Mouse (Mus musculus): Measurements from ENCODE around the gene Syna. TPM values are rescaled to one million over a fixed set of nuclear protein-coding genes. Genes with fewer than 3 reads are reported as not detected.

Gene Syna
- polyA plus RNA-seq, 1 experiment from 2014 or later, result 0.23 TPM

- H3K27ac ChIP-seq, result no peak overlapping the region
- H3K4me3 ChIP-seq, result no peak overlapping the region
- no peaks in the 10 kb centered on the region for H3K36me3 ChIP-seq
- H3K4me2 ChIP-seq (replicated peaks), result no peak overlapping the region
- no peak for ATAC-seq (ENCODE audit: low FRiP score)
- no peaks in the 10 kb centered on the region for H3K9me3 ChIP-seq (replicated peaks)
- no peaks in the 10 kb centered on the region for H3K27me3 ChIP-seq
- WGBS, result 81% methylated on average over 16 of the region's 16 CpGs
- H3K9ac ChIP-seq, result no peak overlapping the region
- peaks cover 6% of the 10 kb centered on the region for H3K4me1 ChIP-seq
Measured at GRCm38 (mm10) chr5:134560450-134561171, 640 bp upstream of the Syna start.

DNA sequence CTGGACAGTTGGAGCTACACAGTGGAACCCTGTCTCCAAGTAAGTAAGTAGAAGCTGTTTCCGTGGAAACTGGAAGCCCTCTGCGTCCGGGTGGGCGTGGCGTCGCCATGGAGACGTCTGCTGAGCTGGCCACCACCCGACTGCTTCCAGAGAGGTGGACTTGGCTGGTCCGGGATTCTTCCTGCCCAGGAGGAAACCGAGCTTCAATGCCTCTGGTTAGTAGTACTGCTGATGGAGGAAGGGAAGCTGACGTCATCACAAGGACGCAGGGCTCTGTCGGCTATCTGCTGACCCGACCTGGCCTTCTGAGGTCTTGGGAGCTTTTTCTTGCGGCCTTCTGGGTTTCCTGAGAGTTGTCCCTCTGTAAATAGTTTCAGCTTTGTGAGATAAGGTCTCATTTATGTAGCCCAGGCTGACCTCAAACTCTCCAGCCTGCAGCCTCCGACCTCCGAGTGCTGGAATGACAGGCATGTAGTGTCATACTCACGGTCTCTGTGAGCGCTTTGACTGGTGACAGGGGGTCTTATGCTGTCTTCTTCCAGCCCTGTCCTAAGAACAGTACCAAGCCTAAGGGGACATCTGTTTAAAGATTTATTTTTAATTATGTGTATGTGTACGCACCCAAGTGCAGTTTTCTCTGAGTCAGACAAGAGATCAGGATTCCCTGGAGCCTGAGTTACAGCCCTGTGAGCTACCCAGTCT lies 4.4 kb downstream of the Syna start:
- Histone ChIP-seq H3K27ac (peak overlapping the region; percentile 50), H3K36me3 (no peaks in the 10 kb centered on the region), H3K4me2 (replicated peaks) (peak overlapping the region; percentile 43), H3K9me3 (replicated peaks) (no peaks in the 10 kb centered on the region), H3K4me1 (peaks cover 23% of the 10 kb centered on the region), H3K9ac (0 out of 2 replicates have a peak overlapping the region, but pooled peaks have one; percentile 20), H3K27me3 (no peaks in the 10 kb centered on the region), H3K4me3 (0 out of 2 replicates have a peak overlapping the region, but pooled peaks have one; percentile 5)
- no peak for ATAC-seq (ENCODE audit: low FRiP score)
- WGBS, result 15% methylated on average over 20 of the region's 20 CpGs

DNA sequence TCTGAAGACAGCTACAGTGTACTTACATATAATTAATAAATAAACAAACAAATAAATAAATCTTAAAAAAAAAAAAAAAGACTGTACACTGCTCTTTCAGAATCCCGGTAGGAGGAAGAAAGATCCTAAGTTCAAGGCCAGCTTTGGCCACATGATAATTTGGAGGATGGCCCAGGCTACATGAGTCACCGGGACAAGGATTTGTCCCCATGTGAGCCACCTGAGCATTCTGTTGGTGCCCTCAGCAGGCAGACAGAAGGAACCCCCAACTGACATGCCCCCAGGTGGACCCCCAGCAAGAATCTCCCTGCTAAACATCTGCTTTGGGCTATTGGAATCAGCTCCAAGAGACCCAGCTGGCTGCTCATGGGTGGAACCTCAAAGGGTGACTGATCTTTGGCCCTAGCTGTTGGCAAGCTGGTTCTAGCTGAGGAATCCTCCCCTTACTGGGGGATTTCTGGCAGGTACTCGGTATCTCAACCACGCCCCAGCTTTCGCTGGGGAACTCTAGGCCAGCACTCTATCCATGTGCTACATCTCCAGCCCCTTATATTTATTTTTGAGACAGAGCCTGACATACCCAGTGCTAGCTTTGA lies 5.9 kb downstream of the Syna start:
- Histone ChIP-seq H3K27me3 (no peaks in the 10 kb centered on the region), H3K9me3 (replicated peaks) (no peaks in the 10 kb centered on the region), H3K36me3 (no peaks in the 10 kb centered on the region), H3K4me2 (replicated peaks) (no peak overlapping the region), H3K4me3 (no peak overlapping the region), H3K4me1 (peaks cover 37% of the 10 kb centered on the region), H3K9ac (no peak overlapping the region), H3K27ac (no peak overlapping the region)
- no peak for ATAC-seq (ENCODE audit: low FRiP score)
- WGBS, result 86% methylated on average over 5 of the region's 5 CpGs

DNA sequence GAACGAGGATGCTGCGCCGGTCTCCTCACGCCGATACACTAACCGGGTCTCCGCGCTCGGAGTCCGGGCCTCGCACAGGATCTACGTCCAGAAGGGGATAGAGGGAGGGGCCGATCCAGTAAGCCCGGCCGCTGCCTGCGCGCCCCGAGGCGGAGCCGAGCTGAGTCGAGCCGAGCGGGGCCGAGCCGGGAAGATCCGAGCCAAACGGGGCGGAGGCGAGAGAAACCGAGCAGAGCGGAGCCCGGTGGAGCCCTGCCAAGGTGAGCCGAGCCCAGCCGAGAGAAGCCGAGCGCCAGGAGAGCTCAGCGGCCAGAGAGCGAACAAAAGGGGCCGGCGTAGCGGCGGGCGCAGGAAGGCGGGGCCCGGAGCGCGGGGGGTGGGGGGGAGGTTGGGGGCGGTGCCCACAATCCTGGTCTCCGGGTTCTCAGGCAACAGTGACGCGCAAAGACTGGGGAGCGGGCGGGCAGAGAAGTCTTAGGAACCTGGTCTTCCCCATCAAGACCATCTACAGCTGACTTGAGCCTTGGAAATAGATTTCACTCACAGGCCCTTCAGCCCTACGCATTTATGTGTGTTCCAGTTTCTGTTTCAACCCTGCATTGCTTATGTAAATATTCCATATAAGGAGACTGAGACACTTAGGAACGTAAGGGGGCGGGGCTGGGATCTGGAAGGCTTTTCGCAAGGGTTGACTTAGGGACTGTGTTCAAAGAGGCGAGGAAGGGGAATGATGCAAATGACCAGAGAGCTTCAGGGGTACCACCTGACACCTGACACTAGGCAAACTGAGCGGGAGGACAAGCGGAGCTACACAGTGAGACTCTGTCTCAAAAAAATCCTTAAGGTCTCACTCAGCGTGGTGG lies 7.6 kb downstream of the Syna start, which contains the start of gene Clip2:
TSS of gene Clip2 (minus strand) at position 325 of the 863 bp plus-strand sequence.
- peak within 1 kb of the TSS; percentile 94 for H3K9ac ChIP-seq
- H3K36me3 ChIP-seq, result no peaks in the 10 kb centered on the region
- H3K9me3 ChIP-seq (replicated peaks), result no peaks in the 10 kb centered on the region
- peak within 1 kb of the TSS; percentile 98 for H3K27ac ChIP-seq
- peaks cover 53% of the 10 kb centered on the region for H3K4me1 ChIP-seq
- H3K27me3 ChIP-seq, result no peaks in the 10 kb centered on the region
- ATAC-seq (ENCODE audit: low FRiP score), result peak; percentile 90
- H3K4me3 ChIP-seq, result peak within 1 kb of the TSS; percentile 64
- WGBS, result under 1% methylated on average over 61 of the region's 61 CpGs
- peak within 1 kb of the TSS; percentile 92 for H3K4me2 ChIP-seq (replicated peaks)

DNA sequence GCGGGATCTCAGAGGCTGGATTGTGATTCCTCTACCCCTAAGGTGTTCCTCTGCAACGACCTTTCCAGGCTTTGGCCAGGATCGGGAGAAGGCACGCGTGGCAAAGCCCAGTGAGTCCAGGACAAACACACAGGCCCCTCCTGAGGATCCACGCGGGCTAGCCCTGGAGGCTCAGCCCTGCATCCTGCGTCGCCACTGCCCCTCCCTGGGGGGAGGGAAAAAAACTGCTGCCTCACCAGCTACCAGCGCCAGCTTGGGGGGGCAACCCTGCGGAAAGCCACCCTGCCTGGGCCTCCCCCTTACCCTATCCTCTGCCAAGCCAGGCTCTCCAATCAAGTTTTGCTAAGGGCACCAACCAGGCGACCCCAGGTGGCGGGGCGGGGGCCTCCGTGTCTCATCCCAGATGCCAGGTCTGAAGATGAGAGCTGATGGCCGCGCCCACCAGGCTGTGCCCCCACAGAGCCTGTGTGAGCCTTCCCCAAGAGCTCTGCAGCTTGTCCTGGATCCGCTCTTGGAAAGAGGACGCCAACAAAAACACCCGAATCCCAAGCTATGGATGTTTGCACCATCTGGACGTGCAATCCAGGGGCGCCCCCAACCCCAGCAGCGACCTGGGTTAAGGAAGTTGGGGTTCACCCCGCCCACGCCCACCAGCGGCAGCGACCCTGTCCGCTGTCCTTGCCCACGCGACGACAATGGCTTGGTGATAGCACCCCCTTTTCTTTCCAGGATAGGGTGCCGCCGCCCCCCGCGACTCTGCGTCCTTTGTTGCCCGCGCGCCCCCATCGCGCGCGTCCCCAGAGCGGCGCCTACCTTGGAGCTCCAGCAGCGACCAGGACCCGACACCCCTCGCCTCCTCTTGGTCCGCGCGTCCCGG lies 8.5 kb downstream of the Syna start:
- peak; percentile 44 for ATAC-seq (ENCODE audit: low FRiP score)
- 2% methylated on average over 51 of the region's 52 CpGs for WGBS

GRCm38 (mm10) chr5:134550836-134551232 lies 9.1 kb downstream of the Syna start:
- ATAC-seq (ENCODE audit: low FRiP score), result no peak
- H3K9me3 ChIP-seq (replicated peaks), result no peaks in the 10 kb centered on the region
- peak overlapping the region; percentile 64 for H3K4me3 ChIP-seq
- WGBS, result 14% methylated on average over 6 of the region's 6 CpGs
- H3K4me1 ChIP-seq, result peaks cover 60% of the 10 kb centered on the region
- no peaks in the 10 kb centered on the region for H3K36me3 ChIP-seq
- H3K27ac ChIP-seq, result peak overlapping the region; percentile 98
- peak overlapping the region; percentile 92 for H3K4me2 ChIP-seq (replicated peaks)
- H3K27me3 ChIP-seq, result no peaks in the 10 kb centered on the region
- peak overlapping the region; percentile 94 for H3K9ac ChIP-seq

More for the DNA sequence above, 8.5 kb downstream of the Syna start:
- Histone ChIP-seq H3K36me3 (no peaks in the 10 kb centered on the region), H3K27me3 (no peaks in the 10 kb centered on the region), H3K9me3 (replicated peaks) (no peaks in the 10 kb centered on the region), H3K4me3 (peak overlapping the region; percentile 64), H3K4me1 (peaks cover 58% of the 10 kb centered on the region), H3K9ac (peak overlapping the region; percentile 94), H3K4me2 (replicated peaks) (peak overlapping the region; percentile 92), H3K27ac (peak overlapping the region; percentile 98)

DNA sequence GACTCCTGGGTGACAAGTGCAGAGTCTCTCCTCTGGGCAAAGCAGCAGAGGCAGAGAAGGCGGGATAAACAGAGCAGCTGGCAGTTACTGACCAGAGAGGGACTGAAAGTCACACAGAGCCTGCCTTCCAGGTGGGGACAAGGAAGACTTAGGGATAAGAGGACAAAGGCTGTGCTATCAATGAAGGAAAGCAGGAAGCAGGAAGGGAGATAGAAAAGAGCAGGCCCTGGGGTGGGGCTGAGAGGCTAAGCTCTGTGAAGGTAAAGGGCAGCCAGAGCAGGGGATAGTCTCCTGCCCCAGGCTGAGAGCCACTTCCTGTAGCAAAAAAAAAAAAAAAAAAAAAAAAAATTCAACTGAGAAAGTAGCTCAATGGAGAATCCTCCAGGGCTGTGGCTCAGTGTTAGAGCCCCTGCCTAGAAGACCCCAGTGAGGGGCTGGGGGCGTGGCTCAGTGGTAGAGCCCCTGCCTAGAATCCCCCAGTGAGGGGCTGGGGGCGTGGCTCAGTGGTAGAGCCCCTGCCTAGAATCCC lies 10.3 kb downstream of the Syna start:
- Histone ChIP-seq H3K4me2 (replicated peaks) (peak overlapping the region; percentile 92), H3K36me3 (no peaks in the 10 kb centered on the region), H3K4me1 (peaks cover 58% of the 10 kb centered on the region), H3K27me3 (no peaks in the 10 kb centered on the region), H3K9me3 (replicated peaks) (no peaks in the 10 kb centered on the region), H3K27ac (no peak overlapping the region), H3K9ac (no peak overlapping the region), H3K4me3 (no peak overlapping the region)
- 95% methylated on average over 3 of the region's 3 CpGs for WGBS
- ATAC-seq (ENCODE audit: low FRiP score), result no peak

- no peak for ATAC-seq (ENCODE audit: low FRiP score)
- Histone ChIP-seq H3K36me3 (no peaks in the 10 kb centered on the region), H3K4me3 (no peak overlapping the region), H3K4me1 (peaks cover 64% of the 10 kb centered on the region), H3K9ac (no peak overlapping the region), H3K27me3 (no peaks in the 10 kb centered on the region), H3K9me3 (replicated peaks) (no peaks in the 10 kb centered on the region), H3K4me2 (replicated peaks) (peak overlapping the region; percentile 2; the same call in 1 of the 2 replicates), H3K27ac (no peak overlapping the region)
- WGBS, result 60% methylated on average over 5 of the region's 5 CpGs
Measured at GRCm38 (mm10) chr5:134548306-134548705, 11.7 kb downstream of the Syna start.

- Histone ChIP-seq H3K36me3 (no peaks in the 10 kb centered on the region), H3K4me2 (replicated peaks) (no peak overlapping the region), H3K9me3 (replicated peaks) (no peaks in the 10 kb centered on the region), H3K9ac (no peak overlapping the region), H3K27me3 (no peaks in the 10 kb centered on the region), H3K4me3 (no peak overlapping the region), H3K27ac (no peak overlapping the region), H3K4me1 (peaks cover 65% of the 10 kb centered on the region)
- no peak for ATAC-seq (ENCODE audit: low FRiP score)
- 84% methylated on average over 7 of the region's 7 CpGs for WGBS
Measured at GRCm38 (mm10) chr5:134546790-134547189, 13.2 kb downstream of the Syna start.

- H3K4me3 ChIP-seq, result no peak overlapping the region
- no peak overlapping the region for H3K4me2 ChIP-seq (replicated peaks)
- no peak overlapping the region for H3K27ac ChIP-seq
- no peaks in the 10 kb centered on the region for H3K9me3 ChIP-seq (replicated peaks)
- 46% methylated on average over 3 of the region's 3 CpGs for WGBS
- no peaks in the 10 kb centered on the region for H3K27me3 ChIP-seq
- H3K36me3 ChIP-seq, result no peaks in the 10 kb centered on the region
- no peak for ATAC-seq (ENCODE audit: low FRiP score)
- no peak overlapping the region for H3K9ac ChIP-seq
- H3K4me1 ChIP-seq, result peaks cover 71% of the 10 kb centered on the region
Measured at GRCm38 (mm10) chr5:134545242-134545629, 14.7 kb downstream of the Syna start.

Measured in hindbrain, embryonic 12.5 days (tissue).